Mouse (Mus musculus): ENCODE data around the gene Gm49368. TPM values are rescaled to one million over a fixed set of nuclear protein-coding genes. Genes with fewer than 3 reads are reported as not detected.

Gene Gm49368
- total and polyA plus RNA-seq, 3 experiments, result 0.23 TPM; not detected in 2

DNA sequence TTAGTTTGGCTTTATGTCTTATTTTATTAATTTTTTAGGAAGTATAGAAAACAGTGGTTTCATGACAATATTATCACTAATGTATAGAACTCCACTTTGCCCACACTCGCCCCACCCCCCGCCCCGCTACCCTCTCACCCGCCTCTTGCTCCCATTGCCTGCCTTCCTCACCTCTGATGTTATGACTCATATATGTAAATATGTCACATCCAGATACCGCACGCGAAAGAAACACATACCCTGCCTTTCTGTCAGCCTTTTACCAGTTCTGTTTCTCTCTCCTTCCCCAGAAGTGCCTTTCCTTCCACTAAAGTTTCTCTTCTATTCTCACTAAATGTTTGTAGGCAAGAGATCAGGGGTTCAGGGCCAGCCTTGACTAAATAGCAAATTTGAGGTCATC is 103.9 kb downstream of the Gm49368 start:
- Histone ChIP-seq H3K79me2 (replicated peaks; ENCODE audit: control insufficient read depth, insufficient read depth, low read length) (no peaks in the 10 kb centered on the region), H3K4me1 (ENCODE audit: control insufficient read depth, insufficient read depth, low read length) (no peaks in the 10 kb centered on the region), H3K9ac (ENCODE audit: low read depth, low read length) (no peak overlapping the region), H3K27ac (no peak overlapping the region), H3K27me3 (ENCODE audit: control insufficient read depth, insufficient read depth, low read length) (no peaks in the 10 kb centered on the region), H3K4me3 (no peak overlapping the region), H3K36me3 (ENCODE audit: control insufficient read depth, insufficient read depth, low read length) (no peaks in the 10 kb centered on the region)
- TF ChIP-seq EP300 (IDR thresholded peaks at IDR 0.05; ENCODE audit: insufficient read depth, low read depth, low read length), result no peak
- no peak for TF ChIP-seq CTCF (IDR thresholded peaks at IDR 0.05)
- no peak for TF ChIP-seq POLR2A (IDR thresholded peaks at IDR 0.05; ENCODE audit: insufficient read depth, low read depth, low read length)
- intact Hi-C loops (cut with DNase I), result no loop called here
- no peak for DNase-seq
- WGBS, result 82% methylated on average over 7 of the region's 7 CpGs

DNA sequence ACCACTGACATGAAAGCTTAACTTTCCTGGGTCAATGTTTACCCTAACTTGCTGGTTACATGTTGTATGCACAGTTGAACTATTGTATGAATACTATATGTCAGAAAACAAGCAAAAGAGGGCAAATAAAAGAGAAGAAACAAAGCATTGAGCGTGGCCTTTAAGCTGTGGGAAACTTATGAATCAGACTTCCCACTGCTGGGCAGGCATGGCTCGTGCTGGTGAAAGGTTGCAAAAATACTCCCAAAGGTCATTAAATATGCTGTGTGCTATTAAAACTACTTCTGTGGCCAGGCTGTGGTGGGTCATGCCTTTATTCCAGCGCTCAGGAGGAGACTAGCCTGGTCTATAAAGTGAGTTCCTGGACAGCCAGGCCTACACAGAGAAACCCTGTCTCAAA is 107.5 kb downstream of the Gm49368 start:
- no peak overlapping the region for H3K4me3 ChIP-seq
- H3K9ac ChIP-seq (ENCODE audit: low read depth, low read length), result no peak overlapping the region
- WGBS, result 76% methylated on average over 3 of the region's 3 CpGs
- H3K4me1 ChIP-seq (ENCODE audit: control insufficient read depth, insufficient read depth, low read length), result no peaks in the 10 kb centered on the region
- TF ChIP-seq POLR2A (IDR thresholded peaks at IDR 0.05; ENCODE audit: insufficient read depth, low read depth, low read length) (no peak), EP300 (IDR thresholded peaks at IDR 0.05; ENCODE audit: insufficient read depth, low read depth, low read length) (no peak), CTCF (IDR thresholded peaks at IDR 0.05) (no peak)
- intact Hi-C loops (cut with DNase I), result no loop called here
- H3K36me3 ChIP-seq (ENCODE audit: control insufficient read depth, insufficient read depth, low read length), result no peaks in the 10 kb centered on the region
- no peak overlapping the region for H3K27ac ChIP-seq
- no peaks in the 10 kb centered on the region for H3K79me2 ChIP-seq (replicated peaks; ENCODE audit: control insufficient read depth, insufficient read depth, low read length)
- DNase-seq, result no peak
- no peaks in the 10 kb centered on the region for H3K27me3 ChIP-seq (ENCODE audit: control insufficient read depth, insufficient read depth, low read length)

Other genes starting within 250 kb of the Gm49368 start
- gene Stx4a, start 238.4 kb upstream of the Gm49368 start, total RNA-seq (2021), result 10 to 100 TPM; 68.4 to 71.9 TPM
- gene Stx4a, start 238.4 kb upstream of the Gm49368 start, polyA plus RNA-seq (2012; rRNA removed), result 79.3 and 83.0 TPM in 2 replicates
- gene Stx1b, start 238.1 kb upstream of the Gm49368 start, total RNA-seq (2021), result 1 to 10 TPM in 1 of 2 experiments, under 1 TPM in 1; 0.77 to 1.1 TPM
- gene Stx1b, start 238.1 kb upstream of the Gm49368 start, polyA plus RNA-seq (2012; rRNA removed), result 3.8 and 4.0 TPM in 2 replicates
- gene Zfp646, start 186.5 kb upstream of the Gm49368 start, total RNA-seq (2021), result 10 to 100 TPM; 17.7 to 18.9 TPM
- gene Zfp646, start 186.5 kb upstream of the Gm49368 start, polyA plus RNA-seq (2012; rRNA removed), result 8.0 and 11.8 TPM in 2 replicates
- 1 to 10 TPM; 3.4 to 4.1 TPM for gene Zfp668, start 185.9 kb upstream of the Gm49368 start, total RNA-seq (2021)
- 2.2 and 2.7 TPM in 2 replicates for gene Zfp668, start 185.9 kb upstream of the Gm49368 start, polyA plus RNA-seq (2012; rRNA removed)
- 1 to 10 TPM in 1 of 2 experiments, under 1 TPM in 1; 0.76 to 1.2 TPM for gene Prss53, start 171.7 kb upstream of the Gm49368 start, total RNA-seq (2021)
- gene Prss53, start 171.7 kb upstream of the Gm49368 start, polyA plus RNA-seq (2012; rRNA removed), result 3.8 TPM in 2 replicates
- not detected for gene Gm21974, start 167.2 kb upstream of the Gm49368 start, total RNA-seq (2021)
- not detected in 2 replicates for gene Gm21974, start 167.2 kb upstream of the Gm49368 start, polyA plus RNA-seq (2012; rRNA removed)
- gene Vkorc1, start 167.1 kb upstream of the Gm49368 start, total RNA-seq (2021), result 10 to 100 TPM; 16.2 to 17.7 TPM
- gene Vkorc1, start 167.1 kb upstream of the Gm49368 start, polyA plus RNA-seq (2012; rRNA removed), result 59.2 and 90.0 TPM in 2 replicates
- 100 to 1,000 TPM; 104 to 131 TPM for gene Bckdk, start 158.6 kb upstream of the Gm49368 start, total RNA-seq (2021)
- gene Bckdk, start 158.6 kb upstream of the Gm49368 start, polyA plus RNA-seq (2012; rRNA removed), result 165 and 210 TPM in 2 replicates
- 10 to 100 TPM; 13.8 to 14.6 TPM for gene Kat8, start 150.2 kb upstream of the Gm49368 start, total RNA-seq (2021)
- 10.1 and 16.9 TPM in 2 replicates for gene Kat8, start 150.2 kb upstream of the Gm49368 start, polyA plus RNA-seq (2012; rRNA removed)
- not detected for gene Prss8, start 132.6 kb upstream of the Gm49368 start, total RNA-seq (2021)
- gene Prss8, start 132.6 kb upstream of the Gm49368 start, polyA plus RNA-seq (2012; rRNA removed), result 1.1 TPM in 1 of 2 replicates, not detected in the other
- 1 to 10 TPM; 6.0 to 9.7 TPM for gene Prss36, start 116.0 kb upstream of the Gm49368 start, total RNA-seq (2021)
- gene Prss36, start 116.0 kb upstream of the Gm49368 start, polyA plus RNA-seq (2012; rRNA removed), result 21.4 and 23.1 TPM in 2 replicates
- 100 to 1,000 TPM; 151 to 181 TPM for gene Fus, start 95.2 kb upstream of the Gm49368 start, total RNA-seq (2021)
- gene Fus, start 95.2 kb upstream of the Gm49368 start, polyA plus RNA-seq (2012; rRNA removed), result 222 and 261 TPM in 2 replicates
- gene Pycard, start 68.8 kb upstream of the Gm49368 start, total RNA-seq (2021), result 1 to 10 TPM; 6.9 to 8.8 TPM
- gene Pycard, start 68.8 kb upstream of the Gm49368 start, polyA plus RNA-seq (2012; rRNA removed), result 28.3 and 32.8 TPM in 2 replicates
- 100 to 1,000 TPM; 252 to 303 TPM for gene Trim72, start 58.7 kb upstream of the Gm49368 start, total RNA-seq (2021)
- gene Trim72, start 58.7 kb upstream of the Gm49368 start, polyA plus RNA-seq (2012; rRNA removed), result 218 and 278 TPM in 2 replicates
- gene Itgam, start within 50 bp of the Gm49368 start, total RNA-seq (2021), result 1 to 10 TPM; 6.7 to 7.0 TPM
- gene Itgam, start within 50 bp of the Gm49368 start, polyA plus RNA-seq (2012; rRNA removed), result 4.2 and 7.6 TPM in 2 replicates
- under 1 TPM; 0.23 to 0.37 TPM for gene Itgax, start 66.9 kb downstream of the Gm49368 start, total RNA-seq (2021)
- gene Itgax, start 66.9 kb downstream of the Gm49368 start, polyA plus RNA-seq (2012; rRNA removed), result 0.35 and 1.2 TPM in 2 replicates
- gene Itgad, start 91.7 kb downstream of the Gm49368 start, total RNA-seq (2021), result under 1 TPM in 1 of 2 experiments, not detected in 1; 0.39 TPM
- 0.21 TPM in 1 of 2 replicates, not detected in the other for gene Itgad, start 91.7 kb downstream of the Gm49368 start, polyA plus RNA-seq (2012; rRNA removed)
- gene Cox6a2, start 143.7 kb downstream of the Gm49368 start, total RNA-seq (2021), result 1,000 to 10,000 TPM; 2,428 to 3,099 TPM
- 4,809 and 7,642 TPM in 2 replicates for gene Cox6a2, start 143.7 kb downstream of the Gm49368 start, polyA plus RNA-seq (2012; rRNA removed)
- 1 to 10 TPM; 6.8 to 7.1 TPM for gene Armc5, start 174.7 kb downstream of the Gm49368 start, total RNA-seq (2021)
- 11.2 and 12.3 TPM in 2 replicates for gene Armc5, start 174.7 kb downstream of the Gm49368 start, polyA plus RNA-seq (2012; rRNA removed)
- 1 to 10 TPM; 3.2 to 3.6 TPM for gene 9130023H24Rik, start 175.3 kb downstream of the Gm49368 start, total RNA-seq (2021)
- 1.7 and 2.2 TPM in 2 replicates for gene 9130023H24Rik, start 175.3 kb downstream of the Gm49368 start, polyA plus RNA-seq (2012; rRNA removed)
- gene Tgfb1i1, start 184.1 kb downstream of the Gm49368 start, total RNA-seq (2021), result 10 to 100 TPM; 14.3 to 20.1 TPM
- 26.2 and 28.2 TPM in 2 replicates for gene Tgfb1i1, start 184.1 kb downstream of the Gm49368 start, polyA plus RNA-seq (2012; rRNA removed)
- not detected for gene Slc5a2, start 203.0 kb downstream of the Gm49368 start, total RNA-seq (2021)
- 0.37 TPM in 1 of 2 replicates, not detected in the other for gene Slc5a2, start 203.0 kb downstream of the Gm49368 start, polyA plus RNA-seq (2012; rRNA removed)
- gene BC017158, start 235.5 kb downstream of the Gm49368 start, total RNA-seq (2021), result 1 to 10 TPM; 6.2 to 6.5 TPM
- 12.1 and 12.7 TPM in 2 replicates for gene BC017158, start 235.5 kb downstream of the Gm49368 start, polyA plus RNA-seq (2012; rRNA removed)